Mouse (Mus musculus) heart, postnatal 10 days (tissue): ENCODE measurements at regions not wholly inside any gene's neighbourhood (a gene's known extent, or its start where the extent isn't known, plus 50 kb on each side); places are given as distances from the start of the nearest gene placed in this dataset.
A peak's percentile ranks its signal among the peaks of the same experiment; 100 is the strongest.
"Not testable (repeated sequence)": the region's sequence is repeated elsewhere in the genome, so short reads cannot be mapped to it uniquely, and the experiment has no call there.

Experiments used
- DNase-seq, 2 experiments: peaks; one replicate each; pipeline ENCODE4 v3.0.0; 2021
- intact Hi-C: fragments of 180-260 bp; cut with DNase I; formaldehyde crosslinking; loops from one replicate; pipeline ENCODE4 v1.15.1; 2025

GRCm38 (mm10) chr12:65414393-65414792 lies 189.1 kb downstream of the Wdr20rt start:
- intact Hi-C loops = no loop called here
- DNase-seq = no peak

GRCm38 (mm10) chr12:65416909-65417308 lies 191.6 kb downstream of the Wdr20rt start:
- DNase-seq = no peak
- intact Hi-C loops = no loop called here

DNA sequence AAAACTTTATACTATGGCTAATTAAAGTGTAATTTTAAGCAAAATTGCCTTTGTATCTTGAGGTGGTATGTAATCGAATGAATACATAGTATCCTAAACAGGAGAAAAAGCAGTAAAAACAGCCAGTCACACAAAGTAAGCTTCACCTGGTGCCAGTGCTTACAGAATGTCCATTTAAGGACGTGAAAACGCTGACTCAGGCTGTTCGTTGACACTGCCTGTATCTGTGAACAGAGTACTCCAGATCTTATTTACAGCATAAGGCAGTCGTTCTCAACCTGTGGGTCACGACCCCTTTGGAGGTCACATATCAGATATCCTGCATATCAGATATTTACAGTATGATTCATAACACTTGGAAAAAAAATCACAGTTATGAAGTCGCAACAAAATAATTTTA lies 194.8 kb downstream of the Wdr20rt start:
- intact Hi-C loops = no loop called here
- DNase-seq = no peak

DNA sequence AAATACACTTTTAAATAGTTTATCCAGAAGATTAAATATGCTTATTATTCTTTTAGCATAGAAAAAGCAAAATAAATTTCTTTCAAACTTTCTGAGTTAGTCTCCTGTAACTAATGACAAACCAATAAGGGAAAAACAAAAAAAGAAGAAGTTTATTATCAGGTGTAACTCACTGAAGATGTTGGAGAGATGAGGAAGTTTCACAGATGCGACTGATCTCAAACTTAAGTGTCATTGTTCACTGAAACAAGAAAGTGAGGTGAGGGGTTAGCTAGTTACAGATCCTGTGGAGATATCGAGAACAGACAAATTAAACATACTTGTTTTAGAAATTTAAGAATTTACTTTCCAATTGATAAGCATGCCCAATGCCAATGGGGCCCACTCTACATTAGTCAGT lies 199.2 kb downstream of the Wdr20rt start:
- DNase-seq = no peak
- intact Hi-C loops = no loop called here

GRCm38 (mm10) chr12:65425440-65425839 lies 200.1 kb downstream of the Wdr20rt start:
- intact Hi-C loops = no loop called here
- DNase-seq = no peak

- intact Hi-C loops = no loop called here
- DNase-seq = peak in 1 of 2 experiments; percentile 8
Measured at GRCm38 (mm10) chr12:65426884-65427283, 201.6 kb downstream of the Wdr20rt start.

- no peak for DNase-seq
- intact Hi-C loops = no loop called here
Measured at GRCm38 (mm10) chr12:65428214-65428981, 203.1 kb downstream of the Wdr20rt start.

GRCm38 (mm10) chr12:65450845-65451244 lies 225.5 kb downstream of the Wdr20rt start:
- DNase-seq = no peak
- intact Hi-C loops = no loop called here

DNA sequence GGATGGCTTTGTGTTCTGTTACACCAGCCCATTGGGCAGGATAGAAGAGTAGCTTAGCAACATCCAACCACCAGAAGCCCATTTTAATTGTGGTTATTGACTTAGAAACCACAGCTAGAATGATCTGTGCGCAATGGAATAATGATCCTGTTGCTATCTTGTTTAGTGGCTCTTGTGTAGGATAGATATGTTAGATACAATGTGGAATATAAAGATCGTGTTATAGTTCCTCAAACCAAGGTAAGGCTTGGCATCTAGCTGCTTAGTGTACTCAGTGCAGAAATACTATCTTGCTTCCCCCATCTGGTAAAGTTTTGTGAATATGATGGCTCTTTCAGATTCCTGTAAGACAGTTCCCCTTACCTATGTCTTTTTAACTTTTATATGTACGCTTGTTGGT lies 230.4 kb downstream of the Wdr20rt start:
- intact Hi-C loops = no loop called here
- no peak for DNase-seq

DNA sequence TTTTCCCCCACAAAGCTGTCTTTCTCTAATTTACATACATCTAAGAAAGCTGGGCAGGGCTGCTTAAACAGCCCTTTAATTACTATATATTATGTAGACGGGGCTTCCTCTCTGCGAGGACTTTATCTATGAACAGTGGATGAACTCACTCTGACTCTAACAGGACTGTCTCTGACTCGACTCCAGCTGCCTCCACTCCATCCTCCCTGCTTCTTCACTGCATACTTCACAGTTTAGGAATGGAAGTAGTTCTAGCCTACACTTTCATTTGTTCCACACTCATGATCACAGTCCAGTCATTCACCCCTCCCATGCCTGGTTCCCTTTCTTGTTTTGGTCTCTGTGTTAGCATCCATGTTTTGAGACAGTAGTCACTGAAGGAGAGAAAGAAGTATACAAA lies 231.6 kb downstream of the Wdr20rt start:
- intact Hi-C loops = no loop called here
- DNase-seq = no peak

GRCm38 (mm10) chr12:65464246-65464645 lies 238.9 kb downstream of the Wdr20rt start:
- intact Hi-C loops = no loop called here
- DNase-seq = no peak

- intact Hi-C loops, DNase-seq: not testable (repeated sequence)
Measured at GRCm38 (mm10) chr12:65478674-65479073, 253.4 kb downstream of the Wdr20rt start.

DNA sequence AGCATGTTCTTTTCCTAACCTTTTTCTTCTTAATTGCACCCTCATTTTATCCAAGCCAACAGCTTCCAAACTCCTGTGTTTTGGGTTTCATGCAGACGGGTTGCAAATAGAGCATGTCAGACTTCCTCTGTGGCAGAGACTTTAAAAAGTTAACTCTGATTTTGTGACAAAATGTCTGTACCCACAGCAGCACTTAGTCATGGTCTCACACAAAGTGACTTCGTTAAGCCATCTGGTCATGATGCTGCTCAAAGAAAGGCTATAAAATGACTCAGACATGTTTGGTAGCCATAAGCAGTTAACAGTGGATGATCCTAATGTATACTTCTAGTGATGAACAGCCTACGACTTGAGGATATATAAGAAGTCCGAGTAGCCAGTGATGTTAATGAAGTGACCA lies 255.5 kb downstream of the Wdr20rt start:
- intact Hi-C loops = no loop called here

GRCm38 (mm10) chr12:65491092-65491491 lies 265.8 kb downstream of the Wdr20rt start:
- DNase-seq = no peak

More for the DNA sequence above, 255.5 kb downstream of the Wdr20rt start:
- DNase-seq = no peak

DNA sequence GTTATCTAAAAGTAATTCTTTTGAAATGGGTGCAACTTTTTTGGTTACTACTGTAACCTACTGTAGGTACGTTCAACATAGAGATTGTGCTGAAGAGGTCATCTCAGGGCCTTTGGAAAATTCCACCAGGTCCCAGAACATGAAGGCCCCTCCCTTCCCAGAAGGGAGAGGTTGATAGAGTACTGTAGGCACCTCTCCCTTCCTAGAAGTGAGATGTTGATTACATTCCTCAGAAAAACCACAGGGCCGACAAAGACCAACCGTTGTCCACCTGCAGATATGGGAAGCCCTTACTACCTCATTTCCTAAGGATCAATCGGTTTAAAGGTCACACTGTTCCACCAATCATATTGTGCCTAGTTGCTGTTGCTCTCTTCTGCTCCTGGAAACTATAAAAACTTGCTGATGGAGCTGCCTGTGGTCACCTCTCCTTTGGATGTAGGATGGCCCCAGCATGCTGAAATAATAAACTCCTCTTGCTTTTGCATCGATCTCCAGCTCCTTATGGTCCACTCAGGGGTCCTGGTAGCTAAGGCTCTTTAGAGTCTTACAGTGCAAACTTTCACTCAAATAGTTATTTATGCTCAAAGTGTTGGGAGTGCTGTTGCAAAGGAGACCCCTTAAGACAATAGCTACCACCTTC lies 269.2 kb downstream of the Wdr20rt start:
- intact Hi-C loops = no loop called here
- no peak for DNase-seq

More at GRCm38 (mm10) chr12:65491092-65491491, 265.8 kb downstream of the Wdr20rt start:
- intact Hi-C loops = no loop called here

DNA sequence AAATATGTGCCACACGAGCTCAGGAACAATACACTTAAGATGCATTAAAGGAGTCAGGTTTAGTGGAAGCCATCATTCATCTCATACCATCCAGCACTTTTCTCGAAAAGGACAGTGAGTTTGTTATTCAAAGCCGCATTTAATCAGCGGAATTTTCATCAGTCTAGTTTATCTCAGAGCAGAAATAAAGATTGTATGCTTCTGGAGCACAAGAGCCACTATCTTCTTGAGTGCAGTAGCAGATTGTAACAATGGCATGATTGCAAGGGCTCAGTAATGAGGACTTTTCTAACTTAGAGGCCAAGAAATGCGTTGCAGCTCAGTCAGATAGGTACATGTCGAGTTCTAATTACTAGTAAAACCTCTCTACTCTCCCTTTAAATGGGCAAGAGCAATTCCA lies 271.3 kb downstream of the Wdr20rt start:
- intact Hi-C loops = no loop called here
- no peak for DNase-seq

- no peak for DNase-seq
- intact Hi-C loops = no loop called here
Measured at GRCm38 (mm10) chr12:65497602-65498001, 272.3 kb downstream of the Wdr20rt start.

- intact Hi-C loops = no loop called here
- DNase-seq = no peak
Measured at GRCm38 (mm10) chr12:65501459-65501858, 276.1 kb downstream of the Wdr20rt start.

GRCm38 (mm10) chr12:65502045-65502444 lies 276.7 kb downstream of the Wdr20rt start:
- intact Hi-C loops = no loop called here
- no peak for DNase-seq

GRCm38 (mm10) chr12:65513070-65513469 lies 287.8 kb downstream of the Wdr20rt start:
- no peak for DNase-seq
- intact Hi-C loops = no loop called here

DNA sequence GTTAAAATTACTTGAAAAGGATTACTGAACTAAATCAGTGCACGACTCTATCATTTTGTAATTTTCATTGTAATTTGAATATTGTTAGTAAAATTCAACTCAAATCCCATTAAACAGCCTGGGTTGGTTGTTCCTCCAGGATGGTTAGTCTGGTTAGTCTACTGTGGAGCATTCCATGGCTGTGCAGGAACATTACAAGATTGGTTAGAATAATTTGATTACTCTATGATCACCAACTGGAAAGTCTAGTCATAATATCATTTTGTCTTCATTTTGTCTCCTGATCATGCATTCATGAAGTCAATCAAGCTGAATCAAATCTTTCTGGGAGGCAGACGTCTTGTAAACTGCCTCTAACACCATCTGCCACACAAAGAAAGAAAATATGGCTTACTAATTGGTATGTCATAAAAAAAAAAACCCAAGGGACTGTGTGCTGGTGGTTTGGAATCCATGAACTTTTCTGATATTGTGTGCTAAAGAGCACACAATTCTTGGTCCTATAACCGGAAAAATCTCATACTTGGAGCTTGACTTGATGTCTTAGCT lies 308.9 kb downstream of the Wdr20rt start:
- intact Hi-C loops = no loop called here
- DNase-seq = no peak

- no peak for DNase-seq
- intact Hi-C loops = no loop called here
Measured at GRCm38 (mm10) chr12:65548301-65548700, 323.0 kb downstream of the Wdr20rt start.
